Mouse (Mus musculus): ENCODE data around the gene Ctso. TPM values are rescaled to one million over a fixed set of nuclear protein-coding genes. Genes with fewer than 3 reads are reported as not detected.

The Ctso gene
- 81.6 TPM for polyA plus RNA-seq (2017; shearing (Covaris generic))

GRCm38 (mm10) chr3:81932141-81933101 lies at the start of gene Ctso:
Gene Ctso, plus strand, starts transcription at chr3:81932601.

GRCm38 (mm10) chr3:81976102-81976501 lies 43.7 kb downstream of the Ctso start, which contains the start of gene Tdo2:
Gene Tdo2, minus strand, starts transcription at chr3:81976202.

GRCm38 (mm10) chr3:81981990-81982389 lies 49.6 kb downstream of the Ctso start, which contains the start of gene Asic5:
Gene Asic5, plus strand, starts transcription at chr3:81982290.

Other genes with a start within 250 kb of the Ctso start
- gene Tdo2, start 43.6 kb downstream of the Ctso start, polyA plus RNA-seq (2017; shearing (Covaris generic)): 0.73 TPM
- not detected for gene Asic5, start 49.7 kb downstream of the Ctso start, polyA plus RNA-seq (2017; shearing (Covaris generic))
- gene Gucy1b1, start 142.1 kb downstream of the Ctso start, polyA plus RNA-seq (2017; shearing (Covaris generic)): 3.4 TPM
- 20.8 TPM for gene Gucy1a1, start 213.2 kb downstream of the Ctso start, polyA plus RNA-seq (2017; shearing (Covaris generic))